Mouse (Mus musculus) gastrocnemius, adult 18-20 months (tissue): ENCODE results near the gene Dapp1. TPM values are rescaled to one million over a fixed set of nuclear protein-coding genes. Genes with fewer than 3 reads are reported as not detected.
"Not testable (repeated sequence)": the region's sequence is repeated elsewhere in the genome, so short reads cannot be mapped to it uniquely, and the experiment has no call there.

ENCODE experiments used
- DNase-seq: peaks from one replicate; pipeline ENCODE4 v3.0.0; 2021; ENCODE audit warnings: low spot score
- total RNA-seq, 2 experiments: library from RNA; stranded (reverse); gene quantifications; 2 replicates each; pipeline ENCODE4 v1.2.3; 2021

Dapp1 gene
- total RNA-seq, 2 experiments from 2014 or later, result 1.7 to 3.7 TPM

GRCm38 (mm10) chr3:137955560-137956081 is 25.7 kb downstream of the Dapp1 start:
- DNase-seq, result no peak

DNA sequence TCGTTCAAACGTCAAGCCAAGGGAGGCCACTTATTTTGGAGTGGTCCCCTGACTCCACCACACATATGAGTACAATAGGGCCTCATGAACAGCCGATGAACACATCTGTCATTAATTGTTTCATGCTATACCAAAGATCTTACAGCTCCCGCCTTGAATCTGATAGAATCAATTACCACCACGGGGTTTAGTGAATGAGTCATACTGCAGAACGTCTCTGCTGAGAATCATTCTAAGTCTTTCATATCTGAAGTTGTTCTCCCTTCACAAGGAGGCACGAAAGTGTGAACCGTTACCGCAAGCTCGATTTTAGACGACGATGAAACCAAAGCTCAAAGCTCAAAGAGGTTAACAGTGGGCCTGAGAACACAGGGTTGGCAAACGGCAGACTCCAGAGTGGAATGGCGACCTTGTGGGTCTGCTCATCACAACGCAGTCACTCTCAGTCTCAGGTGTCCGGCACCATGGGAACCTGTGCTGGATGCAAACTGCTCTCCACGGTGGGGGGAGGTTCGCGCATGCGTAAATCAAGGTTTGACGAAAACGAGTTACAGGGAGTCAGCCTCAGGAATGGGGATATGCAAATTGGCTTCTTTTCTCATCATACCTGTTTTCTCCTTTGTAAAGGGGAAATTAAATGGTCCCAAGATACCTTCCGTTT is 27.0 kb downstream of the Dapp1 start:
- DNase-seq, result no peak

GRCm38 (mm10) chr3:137952914-137953880 is 28.1 kb downstream of the Dapp1 start:
- no peak for DNase-seq

DNA sequence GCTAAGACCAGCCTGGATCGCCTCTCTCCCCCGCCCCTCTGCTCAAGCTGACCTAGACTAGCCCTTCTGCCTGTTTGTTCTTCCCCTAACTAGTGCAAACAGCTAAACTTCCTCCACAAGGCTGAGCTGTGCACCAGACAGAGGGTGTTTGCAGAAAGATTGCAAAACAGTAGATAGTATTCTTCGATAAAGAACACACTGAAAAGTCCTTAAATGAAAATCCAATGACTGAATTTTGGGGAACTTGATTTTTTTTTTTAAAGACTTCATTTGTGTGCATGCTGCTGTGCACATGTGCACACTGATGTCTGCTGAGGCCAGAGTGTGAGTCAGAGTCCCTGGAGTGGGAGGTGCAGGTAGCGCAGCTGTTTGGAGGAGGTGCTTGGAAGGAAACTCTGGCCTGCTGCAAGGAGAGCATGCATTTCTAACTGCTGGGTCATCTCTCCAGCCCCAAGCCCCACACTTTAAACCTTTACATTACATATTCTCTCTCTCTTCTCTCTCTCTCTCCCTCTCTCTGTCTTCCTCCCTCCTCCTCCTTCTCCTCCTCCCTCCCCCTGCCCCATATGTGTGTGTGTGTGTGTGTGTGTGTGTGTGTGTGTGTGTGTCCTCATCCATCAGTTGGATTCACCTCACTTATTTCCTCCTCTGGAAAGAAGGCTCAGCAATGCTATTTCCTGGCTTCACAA is 29.0 kb downstream of the Dapp1 start:
- peak; percentile 24 for DNase-seq

DNA sequence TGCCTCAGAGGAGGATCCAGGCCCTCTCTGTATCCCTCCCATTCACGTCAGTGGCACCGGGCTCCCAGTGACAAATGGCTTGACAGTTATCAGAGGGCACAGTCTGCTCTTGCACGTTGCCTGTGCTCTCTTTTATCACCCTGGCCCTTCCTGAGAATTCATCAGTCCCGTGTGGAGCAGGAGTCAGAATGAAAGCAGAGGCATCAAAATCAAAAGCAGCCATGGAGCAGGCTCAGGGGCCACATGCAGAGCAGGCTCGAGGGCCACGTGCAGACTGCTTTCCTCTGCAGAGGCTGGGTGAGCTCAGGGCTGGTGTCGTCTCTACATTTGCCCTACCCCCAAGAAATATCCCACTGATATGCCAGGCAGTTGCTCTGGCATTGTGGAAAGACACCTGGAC is 29.5 kb downstream of the Dapp1 start:
- DNase-seq, result no peak

- DNase-seq, result not testable (repeated sequence)
Observed at GRCm38 (mm10) chr3:137951302-137951701, 30.0 kb downstream of the Dapp1 start.

DNA sequence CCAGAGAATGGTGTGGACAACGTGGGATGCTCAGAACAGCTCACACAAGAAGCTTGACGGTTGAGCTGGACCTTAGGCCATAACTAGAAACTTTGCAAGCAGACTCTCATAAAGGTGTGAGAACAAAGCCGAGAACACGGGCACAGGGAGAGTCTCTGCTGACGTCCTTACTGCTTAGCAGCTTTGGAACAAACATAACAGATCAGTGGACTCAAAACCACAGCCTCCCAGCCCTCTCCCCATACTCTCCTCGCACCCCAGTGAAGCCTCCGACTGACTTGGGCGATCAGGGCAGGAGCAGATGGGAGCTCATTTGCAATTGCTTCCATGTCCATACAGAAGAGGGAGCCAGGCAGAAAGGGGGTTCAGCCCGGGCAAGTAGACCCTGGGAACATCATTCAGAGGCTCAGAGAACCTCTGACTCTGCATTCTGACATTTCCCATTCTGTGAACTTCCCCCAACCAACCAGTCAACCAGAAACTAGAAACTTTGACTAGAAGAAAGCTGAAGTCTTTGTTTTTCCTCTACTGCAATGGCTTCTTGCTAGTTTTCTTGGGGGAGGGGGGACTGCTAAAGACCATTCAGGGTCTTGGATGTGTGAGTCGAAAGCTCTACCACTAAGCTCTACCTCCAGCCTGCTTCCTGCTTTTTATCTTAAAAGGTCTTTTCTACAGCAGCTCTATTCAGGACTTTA is 31.0 kb downstream of the Dapp1 start:
- no peak for DNase-seq

GRCm38 (mm10) chr3:137947525-137947924 is 33.8 kb downstream of the Dapp1 start:
- DNase-seq, result no peak

- no peak for DNase-seq
Observed at GRCm38 (mm10) chr3:137946827-137947226, 34.5 kb downstream of the Dapp1 start.

DNA sequence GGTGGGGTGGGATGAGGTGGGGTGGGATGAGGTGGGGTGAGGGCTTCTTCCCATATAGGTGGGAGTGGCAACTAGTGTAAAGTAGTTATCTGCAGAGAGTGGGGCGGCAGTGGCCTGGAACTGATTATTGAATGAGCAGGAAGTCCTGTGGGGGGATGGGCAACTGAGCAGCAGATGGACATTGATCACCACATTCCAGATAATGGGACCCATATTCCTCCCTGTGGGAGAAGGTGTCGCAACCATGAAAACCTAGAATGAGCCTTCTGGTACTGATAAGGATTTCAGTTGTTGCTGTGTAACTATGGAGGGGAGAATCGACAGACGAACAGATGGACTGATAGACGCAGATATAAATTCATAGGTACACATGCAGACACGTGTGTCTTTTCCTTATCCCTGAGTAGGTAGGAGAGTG is 37.6 kb downstream of the Dapp1 start:
- DNase-seq, result no peak

DNA sequence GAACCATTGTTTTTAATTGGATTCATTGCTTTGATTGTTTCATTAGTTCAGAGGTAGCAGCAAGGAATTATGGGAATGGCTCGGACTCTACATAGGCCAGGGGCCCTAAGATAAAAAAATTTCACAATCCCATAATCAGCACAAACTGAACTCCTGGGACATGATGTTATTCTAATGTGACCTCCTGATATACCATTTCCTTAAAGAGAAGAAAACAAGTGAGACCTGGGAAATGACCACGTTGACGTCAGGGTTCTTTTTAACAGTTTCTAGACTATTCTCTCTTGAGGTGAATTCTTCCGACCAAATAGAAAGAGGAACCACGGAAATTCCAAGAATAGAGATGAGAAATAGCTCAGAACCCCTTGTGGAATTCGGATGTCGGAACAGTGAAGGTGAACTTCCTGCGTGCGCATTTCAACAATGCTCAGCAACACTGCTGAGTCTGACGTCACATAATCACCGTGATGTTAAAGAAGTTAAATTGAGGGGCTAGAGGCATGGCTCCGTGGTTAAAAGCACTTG is 39.2 kb downstream of the Dapp1 start:
- DNase-seq, result no peak

DNA sequence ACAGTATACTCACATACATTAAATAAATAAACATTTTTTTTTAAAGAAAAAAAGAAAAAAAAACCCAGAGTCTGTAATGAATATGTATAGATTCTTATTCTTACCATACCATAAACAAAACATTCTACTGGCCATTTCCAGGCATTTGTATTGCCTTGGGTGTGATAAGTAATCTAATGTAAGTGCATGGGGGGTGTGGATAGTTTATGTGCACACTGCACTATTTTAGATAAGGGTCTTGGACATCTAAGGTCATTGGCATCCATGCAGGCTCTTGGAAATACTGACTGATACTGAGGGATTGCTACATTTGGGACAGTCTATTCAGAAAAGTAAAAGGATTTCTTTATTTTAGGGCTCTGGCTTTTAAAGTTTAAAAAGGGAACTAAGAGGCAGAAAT is 39.8 kb downstream of the Dapp1 start:
- DNase-seq, result no peak

- no peak for DNase-seq
Observed at GRCm38 (mm10) chr3:137940757-137941156, 40.6 kb downstream of the Dapp1 start.

DNA sequence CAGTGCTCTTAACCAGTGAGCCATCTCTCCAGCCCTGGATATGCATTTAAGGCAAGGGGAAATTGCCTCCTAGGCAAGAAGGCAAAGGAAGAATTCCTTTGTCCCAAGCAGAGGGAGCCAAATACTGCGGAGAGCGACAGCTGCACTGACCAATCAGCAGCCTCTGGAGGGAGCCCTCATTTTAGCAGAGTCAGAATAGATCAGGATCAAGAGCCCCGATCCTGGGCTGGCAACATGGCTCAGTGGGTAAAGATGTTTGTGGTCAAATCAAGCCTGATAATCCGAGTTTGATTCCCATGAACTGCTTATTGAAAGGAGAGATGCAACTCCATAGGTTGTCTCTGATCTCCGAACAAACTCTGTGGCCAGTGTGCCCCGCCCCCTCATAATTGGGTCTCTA is 42.7 kb downstream of the Dapp1 start:
- peak; percentile 30 for DNase-seq

GRCm38 (mm10) chr3:137936541-137936940 is 44.8 kb downstream of the Dapp1 start:
- no peak for DNase-seq

- no peak for DNase-seq
Observed at GRCm38 (mm10) chr3:137935570-137936525, 45.5 kb downstream of the Dapp1 start.

GRCm38 (mm10) chr3:137933986-137934385 is 47.4 kb downstream of the Dapp1 start:
- DNase-seq, result no peak

DNA sequence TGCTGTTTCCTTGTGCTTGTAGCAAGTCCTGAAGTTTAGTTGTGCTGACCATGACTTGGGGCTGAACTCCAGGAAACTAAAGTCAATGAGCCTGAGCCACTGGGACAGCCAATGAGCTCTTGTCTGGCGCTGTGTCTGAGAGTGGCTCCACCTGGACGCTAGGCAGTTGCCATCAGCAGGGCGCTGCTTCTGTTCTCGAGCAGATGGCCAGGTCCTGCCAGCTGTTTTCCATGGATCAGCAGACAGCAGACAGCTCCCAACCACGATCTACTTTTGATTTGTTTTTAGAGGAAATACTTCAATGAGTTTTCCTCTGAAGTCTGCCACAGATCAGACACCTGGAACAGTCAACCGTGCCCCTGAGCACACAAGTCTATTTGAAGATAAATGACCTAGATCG is 48.6 kb downstream of the Dapp1 start:
- DNase-seq, result no peak

DNA sequence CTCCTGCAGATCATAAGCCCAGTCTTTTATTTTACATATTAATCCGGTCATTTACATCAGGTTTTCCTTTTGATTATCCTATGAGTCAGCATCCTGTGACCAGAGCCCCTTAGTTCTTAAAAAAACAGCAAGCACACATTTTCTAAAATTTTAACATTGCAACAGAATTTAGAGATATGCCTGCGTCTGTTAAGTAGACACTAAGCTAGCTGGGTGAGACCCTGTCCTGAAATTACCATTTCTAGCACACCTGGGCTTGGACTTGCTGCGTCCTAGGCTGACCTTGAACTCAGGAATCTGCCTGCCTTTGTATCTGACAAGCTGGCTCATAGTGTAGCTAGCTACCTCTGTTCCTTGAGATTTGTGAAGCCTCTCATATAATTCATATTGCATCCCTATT is 51.4 kb downstream of the Dapp1 start:
- DNase-seq, result no peak

- DNase-seq, result no peak
Observed at GRCm38 (mm10) chr3:137927010-137927409, 54.3 kb downstream of the Dapp1 start.
